Mouse (Mus musculus) lung, embryonic 14.5 days (tissue): ENCODE measurements around the gene Colgalt2. TPM values are rescaled to one million over a fixed set of nuclear protein-coding genes. Genes with fewer than 3 reads are reported as not detected.

Experiments
- ATAC-seq: fragments of 200-750 bp; cut with Nextera tagmentation; 2 replicates; pipeline ENCODE4 v1.8.0; 2017; ENCODE audit warnings: mild to moderate bottlenecking, moderate TSS enrichment, moderate library complexity; ENCODE audit not compliant: insufficient read depth
- DNase-seq: peaks from one replicate; pipeline ENCODE4 v3.0.0-alpha.2; 2015
- H3K27ac ChIP-seq: fragments of 300-500 bp; sonication (generic); 2 replicates; pipeline ENCODE4 v1.5.1; 2014; ENCODE audit warnings: low read depth, mild to moderate bottlenecking, moderate library complexity
- H3K27me3 ChIP-seq: fragments of 300-500 bp; sonication (generic); 2 replicates; pipeline ENCODE4 v1.6.1; 2014; ENCODE audit warnings: low read length, control low read depth; ENCODE audit not compliant: insufficient read depth
- H3K36me3 ChIP-seq: fragments of 300-500 bp; sonication (generic); 2 replicates; pipeline ENCODE4 v1.6.1; 2014; ENCODE audit warnings: control low read depth; ENCODE audit not compliant: insufficient read depth
- H3K4me1 ChIP-seq: fragments of 300-500 bp; sonication (generic); 2 replicates; pipeline ENCODE4 v1.6.1; 2014; ENCODE audit warnings: antibody characterized with exemption, control low read depth; ENCODE audit not compliant: insufficient read depth
- H3K4me2 ChIP-seq: fragments of 300-500 bp; sonication (generic); 2 replicates; pipeline ENCODE4 v1.6.1; 2014; ENCODE audit warnings: mild to moderate bottlenecking
- H3K4me3 ChIP-seq: fragments of 300-500 bp; sonication (generic); 2 replicates; pipeline ENCODE4 v1.5.1; 2014; ENCODE audit warnings: low read depth, low read length
- H3K9ac ChIP-seq: fragments of 300-500 bp; sonication (generic); 2 replicates; pipeline ENCODE4 v1.6.1; 2014
- H3K9me3 ChIP-seq: fragments of 300-500 bp; sonication (generic); 2 replicates; pipeline ENCODE4 v1.6.1; 2016; ENCODE audit warnings: low read depth, low read length, control low read depth
- CTCF ChIP-seq: IDR thresholded peaks from 2 replicates; pipeline ENCODE4 v1.5.1; 2016; ENCODE audit warnings: antibody characterized with exemption, low read depth
- WGBS: fragments of 180-500 bp; shearing (Covaris S2); extraction: QIAGEN DNeasy Blood & Tissue Kit; methylation state at CpG from one replicate; pipeline ENCODE4 v1.1.7; 2014; 5-methylcytosine and 5-hydroxymethylcytosine counted together
- polyA plus RNA-seq: library from polyadenylated mRNA; unstranded; fragments of >200 nt; fragmentation: Nextera tagmentation; extraction: Ambion mirVana; gene quantifications from 2 replicates; pipeline ENCODE4 v1.2.1, GENCODE M21; 2014

The Colgalt2 gene
- polyA plus RNA-seq, 1 experiment from 2014 or later: 0.92 TPM

DNA sequence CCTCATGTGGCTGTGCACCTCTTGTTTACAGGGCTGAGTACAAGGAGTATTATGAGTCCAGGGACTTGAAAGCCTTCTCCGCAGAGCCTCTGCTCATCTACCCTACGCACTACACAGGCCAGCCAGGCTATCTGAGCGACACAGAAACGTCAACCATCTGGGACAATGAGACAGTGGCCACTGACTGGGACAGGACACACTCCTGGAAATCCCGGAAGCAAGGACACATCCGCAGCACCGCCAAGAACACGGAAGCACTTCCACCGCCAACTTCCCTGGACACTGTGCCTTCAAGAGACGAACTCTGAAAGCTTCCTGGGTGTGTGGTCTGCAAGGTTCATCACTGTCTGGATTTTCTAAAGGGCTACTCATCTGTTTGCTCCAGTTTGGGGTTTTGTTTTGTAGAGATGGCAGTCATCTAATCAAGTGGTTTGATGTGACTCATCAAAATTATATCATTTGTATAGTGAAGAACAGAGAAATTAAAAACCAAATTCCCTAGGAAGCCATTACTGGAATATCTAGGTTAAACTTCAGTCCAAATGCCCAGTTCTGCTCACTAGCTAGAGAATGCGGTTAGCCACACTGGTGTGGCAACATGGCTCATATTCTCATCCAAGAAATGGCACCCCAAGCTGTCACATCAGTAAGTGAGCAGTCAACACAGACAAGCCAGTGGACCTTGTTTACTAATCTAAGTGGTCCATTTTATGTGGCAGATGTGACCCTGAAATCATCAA lies 109.0 kb downstream of the Colgalt2 start:
- H3K9ac ChIP-seq: no peak overlapping the region
- no peak overlapping the region for H3K27ac ChIP-seq
- WGBS: 89% methylated on average over 11 of the region's 11 CpGs
- no peaks in the 10 kb centered on the region for H3K27me3 ChIP-seq
- H3K36me3 ChIP-seq: no peaks in the 10 kb centered on the region
- no peaks in the 10 kb centered on the region for H3K4me1 ChIP-seq
- DNase-seq (no peak), ATAC-seq (no peak)
- TF ChIP-seq CTCF: no peak
- no peaks in the 10 kb centered on the region for H3K9me3 ChIP-seq
- no peak overlapping the region for H3K4me3 ChIP-seq
- no peak overlapping the region for H3K4me2 ChIP-seq

DNA sequence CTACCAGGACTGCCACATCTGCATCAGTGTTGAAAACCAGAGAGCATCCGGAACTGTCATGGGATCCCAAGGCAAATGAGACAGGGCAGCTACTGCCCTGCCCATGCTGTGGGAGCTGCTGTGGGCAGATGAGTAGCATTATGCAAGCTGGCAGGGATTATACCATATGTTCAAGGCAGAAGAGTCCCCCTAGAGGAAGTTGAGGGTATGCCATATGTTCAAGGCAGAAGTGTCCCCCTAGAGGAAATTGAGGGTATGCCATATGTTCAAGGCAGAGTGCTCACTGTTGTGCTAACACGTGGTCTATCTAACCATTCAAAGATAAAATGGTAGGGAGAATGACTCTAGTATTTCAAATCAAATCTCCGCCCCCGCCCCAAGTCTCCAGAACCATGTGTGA lies 111.6 kb downstream of the Colgalt2 start:
- peak; percentile 30; the same call in 1 of the 2 replicates for ATAC-seq

DNA sequence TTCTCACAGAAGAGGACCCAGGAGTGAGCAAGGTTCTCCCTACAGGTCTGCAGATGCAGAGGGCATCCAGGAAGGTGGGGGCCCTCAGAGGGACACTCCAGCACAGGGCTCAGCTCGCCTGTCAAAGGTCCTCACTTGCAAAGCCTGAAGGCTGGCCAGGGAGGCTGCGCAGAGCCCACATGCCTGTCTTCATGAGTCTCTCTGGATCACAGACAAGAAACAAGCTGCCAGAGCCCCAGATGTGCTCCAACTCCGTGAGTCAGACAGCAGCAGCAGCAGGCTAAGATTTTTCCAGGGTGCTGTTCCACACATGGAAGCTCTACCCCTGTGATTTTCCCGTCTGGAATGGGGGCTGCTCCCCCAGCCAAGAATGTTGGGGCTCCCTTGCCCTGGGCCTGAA lies 114.6 kb downstream of the Colgalt2 start:
- H3K27ac ChIP-seq: no peak overlapping the region
- WGBS: 55% methylated on average over 4 of the region's 4 CpGs
- no peaks in the 10 kb centered on the region for H3K9me3 ChIP-seq
- H3K36me3 ChIP-seq: peaks cover 18% of the 10 kb centered on the region
- TF ChIP-seq CTCF: no peak
- DNase-seq (no peak), ATAC-seq (no peak)
- no peak overlapping the region for H3K4me3 ChIP-seq
- H3K9ac ChIP-seq: no peak overlapping the region
- no peak overlapping the region for H3K4me2 ChIP-seq
- H3K27me3 ChIP-seq: no peaks in the 10 kb centered on the region
- no peaks in the 10 kb centered on the region for H3K4me1 ChIP-seq

More for the DNA sequence above, 111.6 kb downstream of the Colgalt2 start:
- Histone ChIP-seq H3K4me1 (no peaks in the 10 kb centered on the region), H3K9ac (no peak overlapping the region), H3K4me2 (no peak overlapping the region), H3K27ac (no peak overlapping the region), H3K27me3 (no peaks in the 10 kb centered on the region), H3K4me3 (no peak overlapping the region), H3K9me3 (no peaks in the 10 kb centered on the region), H3K36me3 (no peaks in the 10 kb centered on the region)
- 76% methylated on average over 4 of the region's 4 CpGs for WGBS
- peak; percentile 94 for TF ChIP-seq CTCF
- peak; percentile 72 for DNase-seq

DNA sequence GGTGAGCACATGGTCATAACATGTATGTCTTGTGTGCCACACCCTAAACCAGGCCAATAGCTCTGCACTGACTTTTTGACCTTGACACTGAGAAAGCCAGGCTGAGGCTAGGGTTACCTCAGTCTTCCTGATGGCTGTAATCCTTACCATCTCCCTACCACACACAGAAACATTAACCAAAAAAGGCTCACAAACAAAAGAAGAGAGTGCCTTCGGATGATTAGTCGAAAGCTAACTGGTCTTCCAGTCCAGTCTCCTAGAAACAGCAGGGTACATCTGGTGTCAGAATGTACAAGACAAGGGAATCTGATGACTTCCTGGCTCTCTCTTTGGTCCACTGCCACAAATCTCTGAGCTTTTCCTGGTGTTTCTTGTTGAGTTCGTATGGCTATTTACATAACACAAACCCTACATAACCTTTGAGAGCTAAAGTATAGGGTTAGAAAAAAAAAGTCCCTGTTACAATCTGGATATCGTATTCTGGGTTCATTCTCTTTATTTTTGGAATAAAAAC lies 117.5 kb downstream of the Colgalt2 start:
- H3K36me3 ChIP-seq: peaks cover 43% of the 10 kb centered on the region
- H3K27ac ChIP-seq: no peak overlapping the region
- no peaks in the 10 kb centered on the region for H3K9me3 ChIP-seq
- H3K4me1 ChIP-seq: no peaks in the 10 kb centered on the region
- no peak overlapping the region for H3K4me3 ChIP-seq
- WGBS: 48% methylated on average over 4 of the region's 4 CpGs
- H3K4me2 ChIP-seq: no peak overlapping the region
- peak; percentile 60 for DNase-seq
- no peak overlapping the region for H3K9ac ChIP-seq
- TF ChIP-seq CTCF: no peak
- no peak for ATAC-seq
- H3K27me3 ChIP-seq: no peaks in the 10 kb centered on the region

DNA sequence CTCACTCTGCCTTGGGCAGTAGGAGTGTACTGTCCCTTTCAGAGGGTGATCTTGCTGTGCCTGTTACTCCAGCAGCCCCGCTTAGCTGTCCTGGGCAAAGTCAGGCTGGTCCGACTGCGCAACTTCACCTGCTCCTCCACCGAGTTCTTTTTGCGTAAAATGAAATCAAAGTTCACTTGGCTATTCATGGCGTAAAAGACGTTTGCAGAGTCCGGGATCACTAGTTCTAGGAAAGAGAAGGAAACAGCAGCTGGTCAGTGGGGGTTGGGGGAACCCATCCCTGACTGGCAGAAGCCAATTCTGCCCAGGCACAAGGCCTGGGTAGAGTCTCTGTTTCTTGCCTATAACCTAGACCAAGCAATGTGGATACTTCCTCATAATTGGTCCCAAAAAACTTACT lies 119.3 kb downstream of the Colgalt2 start:
- ATAC-seq: no peak
- Histone ChIP-seq H3K4me3 (no peak overlapping the region), H3K4me2 (no peak overlapping the region), H3K27ac (no peak overlapping the region), H3K9me3 (no peaks in the 10 kb centered on the region), H3K9ac (no peak overlapping the region), H3K27me3 (no peaks in the 10 kb centered on the region), H3K36me3 (peaks cover 49% of the 10 kb centered on the region), H3K4me1 (no peaks in the 10 kb centered on the region)
- no peak for TF ChIP-seq CTCF
- no peak for DNase-seq
- 91% methylated on average over 8 of the region's 8 CpGs for WGBS

DNA sequence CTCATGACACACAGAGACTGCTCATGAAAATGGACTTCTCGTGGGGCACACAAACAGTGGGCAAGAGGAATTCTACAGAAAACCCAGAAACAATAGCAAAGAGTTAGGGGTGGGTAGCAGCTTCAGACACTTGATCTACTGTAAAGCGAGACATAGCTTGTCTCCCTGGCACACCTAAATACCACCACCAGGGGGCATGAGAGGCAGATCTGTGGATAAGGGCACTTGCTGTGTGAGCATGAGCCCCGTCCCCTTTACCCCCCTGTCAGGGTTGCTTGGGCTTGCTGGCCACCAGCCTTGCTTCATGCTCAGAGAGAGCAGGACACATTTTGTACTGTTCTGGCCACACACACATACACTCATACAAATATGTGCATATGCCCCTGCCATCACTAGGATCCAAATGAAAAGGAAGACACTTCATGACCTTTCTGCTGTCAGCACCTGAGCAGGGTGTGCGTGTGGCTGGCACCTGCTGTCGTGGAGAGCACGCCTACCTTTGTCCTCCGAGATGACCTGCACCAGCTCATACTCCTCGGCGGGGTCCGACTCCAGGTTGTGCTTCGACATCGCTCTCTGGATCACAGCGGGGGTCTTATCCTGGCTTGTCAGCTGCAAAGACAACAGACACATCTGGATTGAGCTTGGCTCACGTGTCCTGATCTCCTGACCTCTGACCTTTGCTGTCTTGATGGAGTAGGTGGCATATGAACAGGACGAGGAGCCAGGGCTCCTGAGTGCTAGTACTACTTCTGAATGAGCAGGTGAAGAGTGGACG lies 121.4 kb downstream of the Colgalt2 start:
- Histone ChIP-seq H3K9ac (no peak overlapping the region), H3K9me3 (no peaks in the 10 kb centered on the region), H3K4me1 (no peaks in the 10 kb centered on the region), H3K36me3 (peaks cover 63% of the 10 kb centered on the region), H3K4me2 (no peak overlapping the region), H3K4me3 (no peak overlapping the region), H3K27me3 (no peaks in the 10 kb centered on the region), H3K27ac (no peak overlapping the region)
- TF ChIP-seq CTCF: peak; percentile 83
- peak; percentile 82 for DNase-seq
- 69% methylated on average over 16 of the region's 16 CpGs for WGBS
- no peak for ATAC-seq

DNA sequence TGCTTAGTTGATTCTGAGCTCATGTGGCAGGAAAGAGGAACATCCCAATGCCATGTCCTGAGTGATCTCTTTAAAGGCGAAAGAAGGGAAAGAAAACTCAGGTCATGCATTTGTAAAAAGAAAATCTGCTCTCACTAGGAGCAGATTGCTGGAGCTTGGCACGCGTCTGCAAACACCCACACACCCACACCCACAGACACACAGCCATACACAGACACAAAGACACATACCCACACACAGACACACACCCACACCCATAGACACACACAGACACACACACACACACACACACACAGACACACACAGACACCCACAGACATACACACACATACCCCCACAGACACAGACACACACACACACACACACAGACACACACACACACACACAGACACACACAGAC lies 122.6 kb downstream of the Colgalt2 start:
- no peak for DNase-seq
- peaks cover 65% of the 10 kb centered on the region for H3K36me3 ChIP-seq
- H3K27me3 ChIP-seq: no peaks in the 10 kb centered on the region
- H3K4me3 ChIP-seq: no peak overlapping the region
- 91% methylated on average over 3 of the region's 3 CpGs for WGBS
- TF ChIP-seq CTCF: no peak
- no peak for ATAC-seq
- H3K4me1 ChIP-seq: no peaks in the 10 kb centered on the region
- H3K9me3 ChIP-seq: no peaks in the 10 kb centered on the region
- H3K27ac ChIP-seq: no peak overlapping the region
- no peak overlapping the region for H3K4me2 ChIP-seq
- H3K9ac ChIP-seq: no peak overlapping the region
